Mouse (Mus musculus) gastrocnemius, adult 8-10 months (tissue): ENCODE results near the gene Tm9sf4. TPM values are rescaled to one million over a fixed set of nuclear protein-coding genes. Genes with fewer than 3 reads are reported as not detected.

Experiments used
- DNase-seq, 2 experiments: peaks; one replicate each; pipeline ENCODE4 v3.0.0; 2022; ENCODE audit warnings: low spot score in 2 of 2
- total RNA-seq, 4 experiments: library from RNA; stranded (reverse); gene quantifications; 2 replicates each; pipeline ENCODE4 v1.2.4; 2022

The Tm9sf4 gene
- total RNA-seq, 4 experiments from 2014 or later: 25.5 to 30.3 (median 28.4) TPM

DNA sequence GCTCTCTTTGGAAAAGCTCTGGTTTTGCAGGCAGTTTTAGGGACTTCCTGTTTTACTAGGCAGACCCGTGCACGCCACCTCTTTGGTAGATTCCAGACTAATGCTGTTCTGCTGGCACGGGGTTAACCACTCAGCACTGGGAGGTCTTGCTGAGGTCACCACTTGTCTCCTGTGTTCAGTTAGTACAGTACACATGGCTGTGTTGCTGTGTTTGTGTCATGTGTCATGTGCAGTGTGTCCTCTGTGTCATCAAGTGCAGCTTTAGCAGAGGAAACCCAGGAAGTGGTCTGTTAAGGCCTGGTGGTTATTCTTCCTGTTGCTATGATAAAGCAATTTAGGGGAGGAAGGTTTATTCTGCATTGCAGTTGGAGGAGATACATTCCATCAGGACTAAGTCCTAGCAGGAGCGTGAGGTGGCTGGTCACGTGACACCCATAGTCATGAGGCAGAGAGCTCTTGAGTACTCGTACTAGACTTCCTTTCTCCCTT is 53.7 kb downstream of the Tm9sf4 start:
- DNase-seq: no peak

DNA sequence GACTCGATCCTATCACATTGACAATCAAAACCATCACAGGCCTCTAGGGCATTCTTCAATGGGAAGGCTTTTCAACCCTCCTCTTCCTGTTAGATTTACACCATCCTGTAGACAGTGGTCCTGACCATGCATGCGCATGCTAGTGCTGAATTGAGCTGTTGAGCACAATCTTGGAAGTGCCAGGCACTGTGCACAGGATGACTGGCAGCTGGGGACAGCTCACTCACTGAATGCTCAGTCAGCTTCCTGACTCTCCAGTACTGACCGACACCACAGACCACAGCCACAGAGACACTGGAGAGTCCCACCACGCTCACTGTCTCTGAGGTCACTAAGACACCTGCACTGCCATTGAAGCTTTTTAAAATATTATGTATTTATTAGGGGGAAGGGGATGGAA is 54.3 kb downstream of the Tm9sf4 start:
- DNase-seq: no peak

DNA sequence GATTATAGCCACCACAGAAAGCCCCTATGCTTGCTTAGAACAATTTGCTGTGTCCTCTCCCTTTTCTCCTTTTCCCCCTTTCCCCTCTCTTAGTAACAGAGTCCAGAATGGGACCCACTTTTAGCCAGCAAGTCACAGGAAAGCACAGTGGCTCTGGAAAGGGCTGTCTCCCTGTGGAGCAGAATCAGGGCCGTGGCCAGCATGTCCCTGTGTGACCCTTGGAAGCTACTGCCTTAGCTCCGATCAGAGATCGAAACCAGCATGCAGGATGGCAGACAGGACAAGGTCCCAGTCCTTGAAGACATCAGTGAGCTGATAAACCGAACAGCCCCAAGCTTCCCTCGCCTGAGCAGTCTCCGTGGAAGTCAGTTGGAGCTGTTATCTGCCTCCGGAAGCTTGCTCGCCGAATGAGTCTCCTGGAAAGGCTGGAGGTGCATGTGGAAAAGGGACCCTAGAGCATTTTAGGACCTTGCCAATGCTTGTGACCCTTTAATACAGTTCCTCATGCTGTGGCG is 56.8 kb downstream of the Tm9sf4 start:
- no peak for DNase-seq

DNA sequence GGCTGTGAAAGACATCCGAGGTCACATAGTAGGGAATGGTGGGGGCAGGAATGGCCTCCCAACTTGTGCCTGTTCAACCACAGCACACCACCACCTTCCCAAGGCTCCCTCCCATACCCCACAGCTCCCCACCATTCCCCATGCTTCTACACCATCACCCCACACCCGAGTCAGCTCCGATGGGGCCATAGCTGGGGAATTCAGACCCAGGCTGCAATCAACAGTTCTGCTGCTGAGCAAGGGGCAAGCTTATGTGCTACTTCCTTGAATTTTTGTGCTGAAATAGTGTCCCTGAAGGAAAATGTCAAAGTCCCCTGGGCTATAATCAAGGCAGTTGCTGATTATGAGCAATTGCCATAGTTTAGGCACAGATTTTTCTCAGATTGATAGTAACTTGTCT is 57.4 kb downstream of the Tm9sf4 start:
- DNase-seq: no peak

DNA sequence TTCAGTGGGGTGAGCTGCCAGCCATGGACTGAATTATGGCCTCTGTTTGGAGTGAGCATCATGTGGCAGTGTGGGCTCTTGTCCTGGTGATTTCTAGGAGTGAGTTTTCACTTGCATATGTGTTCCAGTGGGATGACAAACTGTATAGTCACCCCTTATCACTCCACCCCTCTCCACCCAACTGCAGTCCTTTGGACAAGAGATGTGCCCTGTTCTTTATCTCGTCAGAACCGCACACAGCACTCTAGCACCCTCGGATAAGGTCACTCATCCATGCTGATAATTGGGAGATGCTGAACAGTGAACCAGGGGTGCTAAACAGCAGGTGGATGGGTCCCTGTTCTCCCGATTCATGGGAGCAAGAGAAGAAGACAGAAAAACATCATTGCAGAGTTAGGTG is 60.5 kb downstream of the Tm9sf4 start:
- no peak for DNase-seq

DNA sequence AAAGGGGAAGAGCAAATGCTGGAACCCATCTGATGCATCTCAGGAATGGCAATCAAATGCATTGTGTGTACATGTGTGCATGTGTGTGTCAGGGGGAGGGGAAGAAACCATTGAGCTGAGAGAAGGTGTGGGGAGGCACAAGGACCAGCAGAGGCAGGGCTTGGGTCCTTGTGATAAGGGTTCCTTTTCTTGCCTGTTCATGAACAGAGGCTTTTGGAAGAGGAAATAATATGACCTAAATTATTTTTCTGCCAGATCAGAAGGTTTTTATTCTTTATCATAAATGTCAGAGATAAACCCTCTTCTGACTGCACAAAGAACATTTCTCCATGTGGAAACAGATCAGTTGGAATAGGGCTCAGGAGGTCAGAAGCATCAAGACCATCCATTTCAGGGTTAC is 61.0 kb downstream of the Tm9sf4 start:
- DNase-seq: no peak

DNA sequence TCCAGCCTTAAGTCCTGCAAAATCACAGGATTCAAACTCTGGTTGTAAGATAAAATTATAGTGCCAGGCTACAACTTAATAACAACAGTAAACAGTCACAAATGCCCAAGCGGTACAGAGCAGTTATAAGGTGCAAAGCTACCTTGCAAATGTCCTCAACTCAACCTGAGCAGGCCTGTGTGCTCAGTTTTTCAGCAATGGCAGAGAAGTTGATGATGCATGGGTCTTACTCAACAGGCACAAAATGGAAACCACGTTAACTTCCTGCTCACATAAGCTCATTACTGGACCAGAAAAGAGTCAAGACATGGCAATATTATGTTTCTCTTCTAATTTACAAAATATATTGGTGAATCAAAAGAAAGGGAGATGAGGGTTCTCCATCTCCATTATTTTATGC is 61.5 kb downstream of the Tm9sf4 start:
- DNase-seq: no peak

DNA sequence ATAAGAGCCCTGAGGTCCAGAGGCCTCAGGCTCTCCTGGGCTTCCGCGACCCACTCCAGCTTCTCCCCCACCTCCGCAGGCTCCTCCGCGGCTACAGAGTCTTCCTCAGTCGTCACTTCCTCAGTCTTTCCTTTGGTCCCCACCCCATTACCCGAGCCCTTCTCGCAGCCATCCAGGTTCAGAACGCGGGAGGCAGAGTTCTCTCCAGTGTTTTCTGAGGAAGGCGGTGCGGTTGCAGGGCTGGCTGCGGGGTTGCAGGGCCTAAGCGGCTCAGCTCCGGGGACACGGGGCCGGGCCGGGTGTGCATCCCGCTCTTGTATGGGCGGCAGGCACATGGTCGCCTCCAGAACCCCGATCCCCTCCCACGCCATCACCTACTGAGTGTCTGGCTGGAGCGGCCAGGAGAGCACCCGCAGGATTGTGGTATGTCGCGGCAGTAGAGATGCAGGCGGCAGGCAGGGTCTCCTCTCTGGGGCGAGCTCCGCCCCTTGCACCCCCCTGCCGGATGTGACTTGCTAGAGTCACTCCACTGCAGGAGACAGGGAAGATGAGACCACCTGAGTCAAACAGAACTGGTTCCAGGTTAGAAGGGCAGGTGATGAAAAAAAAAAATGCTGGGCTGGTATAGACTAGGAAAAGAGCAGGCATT is 64.0 kb downstream of the Tm9sf4 start, which contains the start of gene Tspyl3:
TSS of gene Tspyl3 (minus strand) at position 496 of the 649 bp plus-strand sequence.
- no peak for DNase-seq

DNA sequence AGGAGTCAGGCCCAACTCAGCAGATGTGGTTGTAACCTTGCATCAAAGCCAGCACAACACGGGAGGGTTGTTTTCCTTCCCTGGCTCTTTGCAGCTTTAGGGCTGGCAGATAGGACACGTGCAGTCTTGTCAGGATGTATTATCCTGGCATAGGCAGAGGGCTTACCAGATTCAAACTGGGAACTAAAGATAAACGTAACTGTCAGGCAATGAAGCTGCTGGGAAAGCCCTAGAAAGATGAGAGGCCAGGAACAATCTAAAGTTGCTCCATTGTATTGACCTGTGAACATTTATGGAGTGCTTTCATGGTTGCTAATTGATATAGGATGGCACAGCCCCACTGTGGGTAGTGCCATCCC is 64.5 kb downstream of the Tm9sf4 start:
- no peak for DNase-seq

DNA sequence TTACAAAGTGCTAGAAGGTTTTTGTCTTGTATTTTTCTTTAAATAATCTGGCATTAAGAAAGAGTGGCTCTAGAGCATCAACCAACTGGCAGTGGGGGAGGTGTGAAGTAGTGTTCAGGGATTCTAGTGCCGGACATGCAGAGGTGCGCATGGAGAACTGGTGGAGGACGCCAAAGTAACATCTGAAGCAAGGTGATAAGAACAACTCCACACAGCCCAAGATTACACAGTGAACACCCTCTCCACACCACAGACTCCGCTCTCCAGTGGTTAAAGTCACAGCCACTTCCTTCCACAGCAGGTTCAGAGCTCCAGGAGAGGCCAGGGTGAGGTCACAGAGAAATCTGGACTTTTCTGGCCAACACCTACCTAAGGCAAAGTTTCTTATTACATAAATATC is 66.9 kb downstream of the Tm9sf4 start:
- DNase-seq: no peak

DNA sequence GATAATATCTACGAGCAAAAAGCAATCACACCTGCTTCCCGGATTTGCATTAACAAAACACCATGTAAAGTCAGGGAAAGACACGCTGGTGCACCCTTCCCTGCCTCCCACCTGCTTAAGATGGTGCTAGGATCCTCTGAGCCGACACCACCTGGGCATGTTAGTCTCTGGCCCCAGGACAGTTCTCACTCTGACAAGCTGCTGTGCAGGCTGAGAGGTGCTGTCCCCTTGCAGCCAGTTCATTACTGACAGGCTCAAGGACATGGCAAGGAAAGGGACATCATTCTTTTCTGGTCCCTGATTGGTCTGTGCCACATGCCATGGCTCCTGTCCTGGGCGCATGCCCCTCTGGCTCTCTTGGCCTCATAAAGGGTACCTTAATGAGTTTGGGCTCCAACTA is 67.4 kb downstream of the Tm9sf4 start:
- no peak for DNase-seq

DNA sequence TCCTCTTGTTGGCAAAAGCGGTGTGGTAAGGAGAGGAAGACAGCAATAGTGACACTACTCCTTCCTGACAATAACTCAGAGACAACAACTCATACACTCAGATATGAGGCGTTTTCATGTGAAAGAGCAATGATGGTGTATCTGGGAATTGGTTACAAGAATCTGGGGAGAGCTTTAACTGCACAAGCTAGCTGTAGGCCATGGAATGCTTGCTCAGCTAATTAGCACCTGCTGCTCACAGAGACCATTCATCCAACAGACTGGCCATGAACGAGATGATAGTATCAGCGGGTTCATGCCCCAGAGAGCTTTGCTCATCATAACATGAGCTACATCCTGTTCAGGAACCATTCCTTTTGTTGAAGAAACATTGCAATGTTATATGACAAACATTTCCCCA is 76.1 kb downstream of the Tm9sf4 start:
- DNase-seq: no peak

DNA sequence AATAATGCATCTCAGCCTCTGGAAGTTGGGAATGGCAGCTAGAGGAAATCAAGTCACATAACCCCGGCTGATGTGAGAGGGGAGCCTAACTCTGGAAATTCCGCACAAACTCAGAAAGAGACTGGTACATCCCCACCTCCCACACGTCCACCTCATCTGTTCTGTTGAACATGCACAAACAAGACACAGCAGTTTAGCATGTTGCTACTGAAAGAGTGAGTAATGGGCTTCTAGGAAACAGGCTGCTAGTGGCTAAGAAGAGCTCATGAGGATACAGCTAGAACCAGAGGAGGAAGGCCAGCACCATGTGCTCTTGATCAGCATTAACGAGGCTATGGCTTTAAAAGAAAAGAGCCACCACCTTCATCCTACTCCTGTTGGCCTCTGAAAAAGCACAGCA is 76.8 kb downstream of the Tm9sf4 start:
- no peak for DNase-seq

DNA sequence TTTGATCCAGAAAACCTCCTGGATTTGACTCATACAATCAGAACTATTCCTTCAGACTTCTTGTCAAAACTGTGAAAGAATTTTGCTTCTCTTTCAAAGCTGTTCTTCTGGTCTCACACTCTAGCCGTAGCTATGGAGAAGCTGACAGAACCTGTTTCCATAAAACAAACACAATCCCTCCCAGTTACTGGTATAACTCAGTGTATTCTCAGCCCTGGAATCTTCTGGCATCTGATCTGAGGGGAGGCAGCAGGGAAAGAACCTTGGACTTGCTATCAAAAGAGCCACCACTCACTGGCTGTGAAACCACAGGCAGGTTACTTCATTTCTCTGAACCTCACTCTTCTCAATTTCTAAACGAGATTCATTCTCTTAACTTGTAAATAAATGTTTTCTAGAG is 77.3 kb downstream of the Tm9sf4 start:
- DNase-seq: no peak

DNA sequence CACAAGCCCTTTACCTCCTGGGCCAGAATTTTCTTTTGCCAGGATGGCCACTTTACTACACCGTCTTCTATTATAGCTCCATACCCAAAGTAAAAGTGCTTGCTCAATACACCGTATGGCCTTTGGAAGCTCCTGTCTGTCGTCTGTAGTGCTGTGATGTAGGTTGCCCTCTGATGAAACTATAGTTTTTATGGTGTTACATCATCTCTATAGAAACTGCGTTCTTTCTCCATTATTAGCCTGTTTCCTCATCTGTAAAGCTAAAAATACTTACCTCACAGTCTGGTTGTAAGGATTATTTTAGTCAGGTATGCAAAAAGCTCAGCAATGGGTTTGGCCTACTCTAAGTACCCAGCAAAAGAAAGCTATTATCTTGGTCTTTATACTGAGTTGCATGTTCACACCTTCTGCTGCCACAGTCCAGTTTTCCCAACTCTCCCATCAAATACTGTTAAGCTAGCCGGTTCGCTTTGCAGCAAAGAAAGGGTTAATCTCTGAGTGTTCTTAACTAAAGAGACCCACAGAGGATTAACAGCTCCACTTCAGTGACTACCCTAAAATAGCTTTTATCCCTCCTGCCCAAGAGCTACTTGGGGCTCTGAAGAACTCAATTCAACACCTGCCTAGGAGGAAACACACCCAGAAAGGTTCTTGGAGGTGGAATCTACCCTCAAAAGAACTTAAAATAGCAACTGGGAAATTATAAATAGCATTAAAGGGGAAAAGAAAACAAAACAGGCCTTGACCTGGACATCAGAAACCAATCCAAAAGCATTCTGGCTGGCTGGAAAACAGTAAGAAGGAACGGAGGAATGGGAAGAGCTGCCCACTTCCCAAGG is 78.1 kb downstream of the Tm9sf4 start:
- no peak for DNase-seq

DNA sequence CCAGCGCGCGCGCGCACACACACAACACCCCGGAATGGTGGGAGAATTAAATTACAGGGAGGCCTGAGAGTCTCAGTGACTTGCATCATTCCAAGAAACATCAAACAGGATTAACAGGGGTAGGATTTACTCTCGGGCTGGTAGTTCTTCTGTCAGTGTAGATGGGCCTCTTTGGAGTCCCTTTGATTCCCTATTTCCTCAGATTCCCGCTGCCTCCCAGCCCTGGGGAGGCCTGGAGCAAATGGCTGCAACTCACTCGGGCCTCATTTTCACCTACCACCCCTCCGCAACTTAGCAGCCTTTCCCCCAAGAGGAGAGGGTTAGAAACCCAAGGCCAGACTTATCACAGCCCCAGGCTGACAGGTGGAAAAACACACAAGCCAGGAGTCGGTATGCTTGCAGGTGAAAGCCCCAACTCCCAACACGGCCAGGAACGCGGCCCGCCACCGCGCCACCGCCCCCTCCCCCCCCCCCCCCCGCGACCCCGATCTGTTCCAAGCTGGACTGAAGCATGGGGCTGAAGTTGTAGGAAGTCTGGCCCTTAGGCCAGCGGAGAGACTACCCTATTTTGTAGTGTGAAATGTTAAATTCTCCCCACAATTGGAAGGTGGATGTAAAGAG is 78.9 kb downstream of the Tm9sf4 start:
- DNase-seq: no peak

DNA sequence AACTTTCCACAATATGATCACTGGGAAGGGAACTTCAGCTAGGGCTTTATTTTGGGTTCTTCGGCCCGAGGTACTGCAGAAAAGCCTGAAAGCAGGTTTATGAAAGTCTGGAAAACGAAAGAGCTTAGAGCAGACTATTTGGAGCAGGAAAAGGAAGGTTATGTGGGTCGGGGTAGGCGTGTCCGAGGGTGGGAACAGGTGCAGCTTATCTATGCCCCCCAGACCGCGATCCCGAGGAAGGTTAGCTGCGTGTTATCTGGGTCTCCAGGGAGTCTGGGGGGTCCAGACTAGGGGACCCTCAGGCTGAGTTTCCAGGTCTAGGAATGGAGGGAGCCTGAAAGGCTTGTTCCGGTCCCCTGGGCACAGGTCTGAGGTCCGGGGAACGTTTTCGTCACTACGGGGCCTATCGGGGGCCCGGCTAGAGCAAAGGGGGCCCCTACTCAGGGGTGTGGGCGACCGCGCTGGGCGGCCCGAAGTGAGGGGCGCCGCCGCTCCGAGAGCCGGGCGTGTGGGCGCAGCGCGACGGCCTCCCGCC is 79.7 kb downstream of the Tm9sf4 start:
- DNase-seq: no peak

DNA sequence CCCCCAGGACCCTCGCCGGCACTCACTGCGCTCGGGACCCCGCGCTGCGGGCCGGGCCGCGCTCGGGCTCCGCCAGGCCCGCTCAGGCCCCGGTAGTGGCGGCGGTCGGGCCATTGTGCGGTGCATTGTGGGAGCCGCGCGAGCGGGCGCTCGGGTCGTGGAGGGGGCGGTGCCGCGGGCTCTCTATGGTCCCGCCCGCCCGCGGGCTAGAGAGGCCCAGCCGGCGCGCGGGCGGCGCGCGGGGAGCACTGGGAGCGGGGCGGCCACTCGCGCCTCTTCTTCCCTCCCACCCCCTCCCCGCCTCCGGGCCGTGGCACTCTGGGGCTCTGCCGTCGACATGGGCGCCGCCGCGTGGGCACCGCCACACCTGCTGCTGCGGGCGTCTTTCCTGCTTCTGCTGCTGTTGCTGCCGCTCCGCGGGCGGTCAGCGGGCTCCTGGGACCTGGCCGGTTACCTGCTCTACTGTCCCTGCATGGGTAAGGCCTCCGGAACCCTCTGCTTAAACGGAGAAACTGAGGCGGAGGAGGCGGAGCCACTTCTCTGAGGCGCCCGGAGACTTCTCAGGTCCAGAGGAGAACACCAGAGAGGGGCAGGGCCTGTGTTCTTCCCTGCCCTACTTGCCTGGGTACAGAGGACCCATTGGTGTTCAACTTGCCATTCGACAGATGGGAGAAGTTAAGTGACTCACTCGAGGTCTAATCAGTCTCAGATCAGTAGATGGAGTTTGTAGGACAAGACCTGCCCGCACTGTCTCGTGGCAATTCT is 80.3 kb downstream of the Tm9sf4 start, which contains the start of the genes Plagl2 and Pofut1:
TSS of gene Plagl2 (minus strand) at position 177 of the 765 bp plus-strand sequence.
TSS of gene Pofut1 (plus strand) at position 284 of the 765 bp plus-strand sequence.
- peak; percentile 79 to 88 for DNase-seq

DNA sequence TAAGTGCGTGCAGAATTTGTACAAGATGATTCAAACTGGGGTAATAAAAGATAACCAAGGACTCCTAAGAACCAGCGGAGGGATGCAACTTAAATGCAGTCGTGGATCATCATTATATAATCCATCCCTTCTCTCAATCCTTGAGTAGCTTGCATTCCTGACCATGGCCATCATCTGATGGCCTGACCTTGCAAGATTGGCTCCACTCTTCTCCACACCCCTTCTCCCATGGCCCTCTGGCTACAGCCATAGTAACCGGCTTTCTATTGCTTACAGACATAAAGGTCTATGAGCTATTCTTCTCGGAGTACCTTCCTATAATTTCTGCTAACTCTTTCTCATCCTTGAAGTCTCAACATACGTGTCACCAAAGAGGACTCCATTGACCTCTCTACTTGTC is 81.1 kb downstream of the Tm9sf4 start:
- no peak for DNase-seq

DNA sequence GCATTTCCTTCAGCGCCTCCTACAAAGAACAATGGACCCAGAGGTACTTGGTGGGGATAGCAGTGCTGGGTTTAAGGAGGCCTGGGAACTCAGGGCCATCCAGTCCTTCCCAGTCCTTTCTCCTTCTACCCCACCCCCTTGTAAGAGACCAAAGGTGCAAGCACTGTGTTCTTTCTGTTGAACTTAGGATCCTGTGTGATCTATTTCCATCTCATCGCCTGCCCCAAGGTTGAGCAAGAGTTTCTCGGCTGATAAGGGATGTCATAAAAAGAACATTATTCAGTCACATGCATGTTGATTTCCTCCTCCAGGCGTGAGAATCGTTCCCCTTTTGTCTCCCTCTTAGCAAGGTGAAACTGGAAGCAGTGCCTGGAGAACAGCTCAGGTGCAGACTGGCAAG is 88.6 kb downstream of the Tm9sf4 start:
- no peak for DNase-seq

DNA sequence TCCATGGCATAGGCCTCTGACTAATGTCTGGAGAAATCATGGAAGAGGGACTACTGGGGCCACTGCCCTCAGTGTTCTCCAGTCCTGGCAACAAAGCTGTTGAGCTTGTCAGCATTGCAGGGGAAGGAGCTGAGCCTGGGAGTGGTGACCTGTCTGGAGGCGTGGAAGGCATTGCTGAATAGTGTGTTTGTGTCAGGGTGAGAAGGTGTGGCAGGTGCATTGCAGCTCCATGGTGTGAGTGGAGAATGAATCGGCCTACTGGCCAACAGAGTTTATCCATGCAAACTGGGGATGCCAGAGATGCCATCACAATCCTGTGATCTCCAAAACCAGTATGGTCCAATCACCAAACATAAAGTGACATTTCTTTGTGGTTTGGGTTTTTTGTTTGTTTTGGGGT is 95.5 kb downstream of the Tm9sf4 start:
- DNase-seq: no peak
